Mouse (Mus musculus) hindbrain, embryonic 13.5 days (tissue): Measurements from ENCODE around the gene Dhdh. TPM values are rescaled to one million over a fixed set of nuclear protein-coding genes. Genes with fewer than 3 reads are reported as not detected.

Experiments
- ATAC-seq: fragments of 200-750 bp; cut with Nextera tagmentation; 2 replicates; pipeline ENCODE4 v1.8.0; 2017; ENCODE audit warnings: moderate TSS enrichment; ENCODE audit not compliant: low FRiP score
- H3K27ac ChIP-seq: fragments of 300-500 bp; sonication (generic); 2 replicates; pipeline ENCODE4 v1.5.1; 2015; ENCODE audit warnings: inconsistent platforms, mild to moderate bottlenecking, moderate library complexity
- H3K27me3 ChIP-seq: fragments of 300-500 bp; sonication (generic); 2 replicates; pipeline ENCODE4 v1.6.1; 2015; ENCODE audit warnings: mild to moderate bottlenecking, inconsistent platforms
- H3K36me3 ChIP-seq: fragments of 300-500 bp; sonication (generic); 2 replicates; pipeline ENCODE4 v1.6.1; 2015; ENCODE audit warnings: mild to moderate bottlenecking, inconsistent platforms
- H3K4me1 ChIP-seq: fragments of 300-500 bp; sonication (generic); replicated peaks from 2 replicates; pipeline ENCODE4 v1.6.1; 2015; ENCODE audit warnings: inconsistent platforms
- H3K4me2 ChIP-seq: fragments of 300-500 bp; sonication (generic); 2 replicates; pipeline ENCODE4 v1.6.1; 2015; ENCODE audit warnings: inconsistent platforms, mild to moderate bottlenecking, moderate library complexity
- H3K4me3 ChIP-seq: fragments of 300-500 bp; sonication (generic); 2 replicates; pipeline ENCODE4 v1.5.1; 2015; ENCODE audit warnings: mild to moderate bottlenecking, inconsistent platforms
- H3K9ac ChIP-seq: fragments of 300-500 bp; sonication (generic); 2 replicates; pipeline ENCODE4 v1.6.1; 2015; ENCODE audit warnings: mild to moderate bottlenecking, inconsistent platforms
- H3K9me3 ChIP-seq: fragments of 300-500 bp; sonication (generic); 2 replicates; pipeline ENCODE4 v1.6.1; 2016; ENCODE audit warnings: inconsistent platforms
- WGBS: fragments of 180-500 bp; shearing (Covaris S2); methylation state at CpG from one replicate; pipeline ENCODE4 v1.1.7; 2015; 5-methylcytosine and 5-hydroxymethylcytosine counted together
- microRNA-seq: library from miRNA; unstranded; fragments of <30 nt; microRNA quantifications from one replicate; pipeline ENCODE4, GENCODE M21; 2016
- polyA plus RNA-seq: library from polyadenylated mRNA; unstranded; fragments of >200 nt; fragmentation: Nextera tagmentation; extraction: Ambion mirVana; gene quantifications from 2 replicates; pipeline ENCODE4 v1.2.1, GENCODE M21; 2015

Dhdh gene
- polyA plus RNA-seq, 1 experiment from 2014 or later: 3.4 TPM

GRCm38 (mm10) chr7:45435038-45435437 is 53.6 kb downstream of the Dhdh start:
- no peaks in the 10 kb centered on the region for H3K27me3 ChIP-seq
- H3K9ac ChIP-seq: peak overlapping the region; percentile 79
- ATAC-seq: peak; percentile 26
- peak overlapping the region; percentile 56 for H3K27ac ChIP-seq
- H3K4me3 ChIP-seq: peak overlapping the region; percentile 75
- H3K4me1 ChIP-seq: peaks cover 56% of the 10 kb centered on the region
- H3K9me3 ChIP-seq: no peaks in the 10 kb centered on the region
- H3K4me2 ChIP-seq: peak overlapping the region; percentile 69
- 3% methylated on average over 16 of the region's 16 CpGs for WGBS
- peaks cover 29% of the 10 kb centered on the region for H3K36me3 ChIP-seq

- Histone ChIP-seq H3K36me3 (peaks cover 29% of the 10 kb centered on the region), H3K4me1 (peaks cover 56% of the 10 kb centered on the region), H3K9me3 (no peaks in the 10 kb centered on the region), H3K4me2 (peak within 1 kb of the TSS; percentile 97), H3K27ac (peak within 1 kb of the TSS; percentile 90), H3K27me3 (no peaks in the 10 kb centered on the region), H3K9ac (peak within 1 kb of the TSS; percentile 89), H3K4me3 (peak within 1 kb of the TSS; percentile 75)
- WGBS: under 1% methylated on average over 45 of the region's 45 CpGs
- ATAC-seq: peak; percentile 97
Observed at GRCm38 (mm10) chr7:45434203-45435015, 54.2 kb downstream of the Dhdh start, which contains the start of gene Gys1. TSS of gene Gys1 (plus strand) at chr7:45434844.

- Histone ChIP-seq H3K9ac (peak overlapping the region; percentile 89), H3K27ac (peak overlapping the region; percentile 90)
- ATAC-seq: no peak
Observed at GRCm38 (mm10) chr7:45433835-45434202, 54.8 kb downstream of the Dhdh start.

GRCm38 (mm10) chr7:45426556-45426955 is 62.0 kb downstream of the Dhdh start:
- H3K4me1 ChIP-seq: 0 out of 2 replicates have a peak, but pooled peaks cover 3% of the 10 kb centered on the region
- ATAC-seq: no peak
- WGBS: 93% methylated on average over 8 of the region's 8 CpGs
- no peaks in the 10 kb centered on the region for H3K9me3 ChIP-seq
- peaks cover 8% of the 10 kb centered on the region for H3K27me3 ChIP-seq
- H3K36me3 ChIP-seq: peaks cover 98% of the 10 kb centered on the region
- H3K27ac ChIP-seq: no peak overlapping the region
- no peak overlapping the region for H3K9ac ChIP-seq
- no peak overlapping the region for H3K4me3 ChIP-seq
- H3K4me2 ChIP-seq: no peak overlapping the region

More at GRCm38 (mm10) chr7:45433835-45434202, 54.8 kb downstream of the Dhdh start:
- Histone ChIP-seq H3K36me3 (peaks cover 32% of the 10 kb centered on the region), H3K4me1 (peaks cover 56% of the 10 kb centered on the region), H3K4me2 (peak overlapping the region; percentile 97), H3K27me3 (no peaks in the 10 kb centered on the region), H3K4me3 (peak overlapping the region; percentile 75), H3K9me3 (no peaks in the 10 kb centered on the region)
- under 1% methylated on average over 7 of the region's 7 CpGs for WGBS

GRCm38 (mm10) chr7:45421194-45421593 is 67.4 kb downstream of the Dhdh start:
- H3K4me1 ChIP-seq: peaks cover 3% of the 10 kb centered on the region; the same call in 1 of the 2 replicates
- no peak overlapping the region for H3K4me3 ChIP-seq
- peaks cover 59% of the 10 kb centered on the region for H3K36me3 ChIP-seq
- no peak overlapping the region for H3K27ac ChIP-seq
- peaks cover 62% of the 10 kb centered on the region for H3K27me3 ChIP-seq
- H3K9ac ChIP-seq: no peak overlapping the region
- 93% methylated on average over 14 of the region's 14 CpGs for whole genome bisulfite sequencing
- H3K4me2 ChIP-seq: no peak overlapping the region
- no peak for ATAC-seq
- no peaks in the 10 kb centered on the region for H3K9me3 ChIP-seq

Small RNA genes within 50 kb of the gene (microRNA-seq; reads per million reads assigned to microRNA genes)
- gene Gm22133: not detected

Other genes with a start within 250 kb of the Dhdh start
- gene Cd37, start 249.7 kb downstream of the Dhdh start, polyA plus RNA-seq: 0.96 and 1.7 TPM in 2 replicates
- 0.18 and 0.38 TPM in 2 replicates for gene Slc6a16, start 247.7 kb downstream of the Dhdh start, polyA plus RNA-seq
- gene Slc6a21, start 211.3 kb downstream of the Dhdh start, polyA plus RNA-seq: not detected in 2 replicates
- gene Trpm4, start 155.0 kb downstream of the Dhdh start, polyA plus RNA-seq: 7.3 and 8.9 TPM in 2 replicates
- 0.31 TPM in 2 replicates for gene Hrc, start 153.5 kb downstream of the Dhdh start, polyA plus RNA-seq
- gene Ppfia3, start 121.8 kb downstream of the Dhdh start, polyA plus RNA-seq: 19.9 and 20.7 TPM in 2 replicates
- gene Lin7b, start 118.2 kb downstream of the Dhdh start, polyA plus RNA-seq: 12.5 and 13.4 TPM in 2 replicates
- 205 and 215 TPM in 2 replicates for gene Snrnp70, start 93.1 kb downstream of the Dhdh start, polyA plus RNA-seq
- not detected in 2 replicates for gene Kcna7, start 83.2 kb downstream of the Dhdh start, polyA plus RNA-seq
- gene Ntf5, start 75.1 kb downstream of the Dhdh start, polyA plus RNA-seq: 0.10 and 0.19 TPM in 2 replicates
- gene Lhb, start 68.0 kb downstream of the Dhdh start, polyA plus RNA-seq: 1.2 and 2.5 TPM in 2 replicates
- 21.9 and 23.2 TPM in 2 replicates for gene Gys1, start 54.0 kb downstream of the Dhdh start, polyA plus RNA-seq
- gene Ruvbl2, start 50.7 kb downstream of the Dhdh start, polyA plus RNA-seq: 99.9 and 110 TPM in 2 replicates
- 7,019 and 7,066 TPM in 2 replicates for gene Ftl1, start 28.9 kb downstream of the Dhdh start, polyA plus RNA-seq
- gene Bax, start 21.9 kb downstream of the Dhdh start, polyA plus RNA-seq: 253 and 271 TPM in 2 replicates
- gene Tulp2, start 6.9 kb downstream of the Dhdh start, polyA plus RNA-seq: 0.13 and 0.22 TPM in 2 replicates
- not detected in 2 replicates for gene Gm45808, start 2.0 kb downstream of the Dhdh start, polyA plus RNA-seq
- gene Nucb1, start 21.6 kb upstream of the Dhdh start, polyA plus RNA-seq: 120 and 121 TPM in 2 replicates
- gene Ppp1r15a, start 37.5 kb upstream of the Dhdh start, polyA plus RNA-seq: 13.9 and 14.3 TPM in 2 replicates
- gene Plekha4, start 37.5 kb upstream of the Dhdh start, polyA plus RNA-seq: 2.4 and 4.3 TPM in 2 replicates
- gene Hsd17b14, start 66.1 kb upstream of the Dhdh start, polyA plus RNA-seq: 0.25 and 0.45 TPM in 2 replicates
- gene Bcat2, start 81.3 kb upstream of the Dhdh start, polyA plus RNA-seq: 19.8 and 20.8 TPM in 2 replicates
- gene Fgf21, start 126.7 kb upstream of the Dhdh start, polyA plus RNA-seq: not detected in 2 replicates
- 0.06 TPM in 1 of 2 replicates, not detected in the other for gene Fut1, start 128.5 kb upstream of the Dhdh start, polyA plus RNA-seq
- 0.18 TPM in 1 of 2 replicates, not detected in the other for gene Izumo1, start 133.0 kb upstream of the Dhdh start, polyA plus RNA-seq
- 12.0 and 12.7 TPM in 2 replicates for gene Rasip1, start 138.7 kb upstream of the Dhdh start, polyA plus RNA-seq
- gene Mamstr, start 151.2 kb upstream of the Dhdh start, polyA plus RNA-seq: 3.4 and 4.0 TPM in 2 replicates
- 0.09 and 0.38 TPM in 2 replicates for gene Fut2, start 177.6 kb upstream of the Dhdh start, polyA plus RNA-seq
- gene Ntn5, start 195.2 kb upstream of the Dhdh start, polyA plus RNA-seq: 2.3 and 2.6 TPM in 2 replicates
- 0.40 and 0.86 TPM in 2 replicates for gene Sec1, start 205.6 kb upstream of the Dhdh start, polyA plus RNA-seq
- 38.5 and 41.6 TPM in 2 replicates for gene Car11, start 211.0 kb upstream of the Dhdh start, polyA plus RNA-seq
- 2.9 and 3.6 TPM in 2 replicates for gene Dbp, start 216.3 kb upstream of the Dhdh start, polyA plus RNA-seq
- 626 and 633 TPM in 2 replicates for gene Rpl18, start 226.7 kb upstream of the Dhdh start, polyA plus RNA-seq
- 24.1 and 25.0 TPM in 2 replicates for gene Sphk2, start 229.2 kb upstream of the Dhdh start, polyA plus RNA-seq
- gene Fam83e, start 232.4 kb upstream of the Dhdh start, polyA plus RNA-seq: 0.48 and 0.83 TPM in 2 replicates
- not detected in 2 replicates for gene Spaca4, start 237.0 kb upstream of the Dhdh start, polyA plus RNA-seq